Mouse (Mus musculus): ENCODE measurements around the gene Gbgt1.

- no peak for TF ChIP-seq CTCF (IDR thresholded peaks at IDR 0.05; ENCODE audit: low read depth)
- TF ChIP-seq EP300 (IDR thresholded peaks at IDR 0.05; ENCODE audit: low read depth), result no peak
Measured at GRCm38 (mm10) chr2:28447315-28447670, 49.4 kb upstream of the Gbgt1 start.

Measured in heart, postnatal 0 days (tissue).